Mouse (Mus musculus): ENCODE results near the gene Nt5dc3.
A peak's percentile ranks its signal among the peaks of the same experiment; 100 is the strongest.

The Nt5dc3 gene

GRCm38 (mm10) chr10:86778398-86779116 lies at the start of gene Nt5dc3:
Nt5dc3 (plus strand) TSS chr10:86779005.
- peak; percentile 93 for DNase-seq (ENCODE audit: low spot score)

DNA sequence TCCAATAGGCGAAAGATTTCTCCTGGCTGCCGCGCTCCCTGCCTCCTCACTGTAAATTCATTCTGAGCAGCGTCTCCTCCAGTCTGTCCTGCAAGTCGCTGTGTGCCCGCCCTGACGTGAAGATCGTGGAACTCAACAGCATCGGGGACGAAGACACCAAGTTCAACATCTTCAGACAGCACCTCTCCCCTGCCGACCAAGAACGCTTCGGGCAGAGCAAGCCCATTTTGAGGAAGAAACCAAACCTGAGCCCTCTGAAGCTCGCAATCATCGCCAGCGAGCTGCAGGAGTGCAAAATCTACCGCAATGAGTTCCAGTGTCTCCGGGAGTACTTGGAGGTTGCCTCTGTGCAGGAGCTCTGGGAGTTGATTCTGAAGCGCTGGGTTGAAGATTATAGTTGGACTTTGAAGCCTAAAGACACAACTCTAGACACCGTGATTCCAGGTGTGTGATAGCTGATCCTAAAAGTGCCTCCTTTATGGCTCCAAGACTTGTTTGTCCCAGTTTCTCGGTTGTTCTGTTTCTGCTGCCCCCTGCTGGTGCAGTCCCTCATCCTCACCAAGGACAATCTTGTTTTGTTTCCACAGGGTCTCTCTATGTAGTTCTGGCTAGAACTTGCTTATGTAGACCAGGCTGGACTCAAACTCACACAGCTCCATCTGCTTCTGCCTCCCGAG lies 47.8 kb upstream of the Nt5dc3 start:
- peak; percentile 75 for DNase-seq (ENCODE audit: low spot score)

DNA sequence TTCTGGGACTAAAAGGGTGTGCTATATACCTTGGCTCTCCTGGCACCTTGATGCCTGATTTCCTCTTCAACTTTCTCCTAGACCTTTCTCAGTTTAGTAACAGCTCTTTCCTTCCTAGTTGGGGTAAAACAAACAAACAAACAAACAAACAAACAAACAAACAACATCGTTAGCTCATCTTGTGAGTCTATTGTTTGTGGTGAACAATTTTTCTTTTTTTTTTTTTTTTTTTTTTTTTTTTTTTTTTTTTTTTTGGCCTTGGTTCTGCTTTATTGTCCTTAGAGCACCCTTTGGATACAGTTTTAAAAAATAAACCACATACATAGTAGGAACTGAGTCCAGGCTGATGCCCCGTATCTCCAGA lies 47.3 kb upstream of the Nt5dc3 start:
- no peak for DNase-seq (ENCODE audit: low spot score)

DNA sequence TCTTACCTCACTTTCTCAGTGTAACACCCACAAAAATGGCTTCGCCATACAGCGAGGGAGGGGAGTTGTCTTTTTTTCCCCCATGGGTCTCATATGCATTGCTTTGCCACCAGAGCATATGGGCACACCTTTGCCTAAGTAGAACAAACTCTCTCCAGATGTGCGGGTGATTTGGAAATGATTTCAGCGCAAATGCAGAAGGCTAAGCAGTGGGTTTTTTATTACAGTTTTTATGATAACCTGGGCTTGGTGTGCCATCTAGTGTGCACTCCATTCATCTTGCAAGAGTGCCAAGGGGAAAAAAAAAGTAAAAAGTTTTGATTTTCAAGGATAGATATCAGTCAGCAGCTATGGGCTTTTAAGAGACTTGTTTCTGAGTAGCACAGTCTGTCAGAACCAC lies 43.8 kb upstream of the Nt5dc3 start:
- DNase-seq (ENCODE audit: low spot score): peak; percentile 4

DNA sequence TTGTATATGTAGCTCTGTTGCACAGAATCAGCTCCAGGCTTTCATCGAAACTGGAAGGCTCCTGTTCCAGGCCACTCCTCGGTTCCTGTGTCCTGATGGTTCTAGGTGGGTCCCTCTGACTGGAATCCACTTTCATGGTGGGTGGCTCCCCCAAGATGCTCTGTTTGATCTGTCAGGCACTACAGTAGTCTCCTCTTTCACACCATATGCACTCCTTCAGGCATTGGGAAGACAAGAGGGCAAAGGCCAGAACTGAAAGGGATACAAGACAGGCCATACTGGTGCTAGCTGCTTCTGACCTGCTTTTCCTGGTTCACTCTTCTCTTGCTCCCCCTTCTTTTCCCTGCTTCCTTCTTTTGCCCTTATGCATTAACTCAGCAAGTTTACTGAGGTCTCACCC lies 35.9 kb upstream of the Nt5dc3 start:
- no peak for DNase-seq (ENCODE audit: low spot score)

GRCm38 (mm10) chr10:86744306-86744705 lies 34.5 kb upstream of the Nt5dc3 start:
- no peak for DNase-seq (ENCODE audit: low spot score)

GRCm38 (mm10) chr10:86755816-86756502 lies 22.8 kb upstream of the Nt5dc3 start:
- DNase-seq (ENCODE audit: low spot score): no peak

DNA sequence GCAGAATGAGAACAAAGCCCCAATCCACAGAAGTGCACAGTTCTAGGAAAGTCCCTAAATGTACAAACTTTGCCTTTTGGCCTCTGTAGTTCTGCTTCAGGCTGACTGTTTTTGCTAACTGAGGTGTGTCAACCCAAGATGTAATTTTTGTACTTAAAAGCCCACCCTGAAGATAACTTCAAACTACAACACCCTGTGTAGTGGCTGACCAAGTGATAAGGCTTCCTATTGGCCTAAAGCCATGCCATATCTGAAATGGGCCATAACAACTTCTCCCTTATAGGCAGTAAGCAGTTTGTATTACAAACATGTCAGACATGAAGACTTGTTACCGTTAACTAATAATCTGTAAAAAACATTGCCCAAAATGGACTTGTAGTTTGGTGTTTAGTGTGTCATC lies 21.1 kb upstream of the Nt5dc3 start:
- DNase-seq (ENCODE audit: low spot score): no peak

DNA sequence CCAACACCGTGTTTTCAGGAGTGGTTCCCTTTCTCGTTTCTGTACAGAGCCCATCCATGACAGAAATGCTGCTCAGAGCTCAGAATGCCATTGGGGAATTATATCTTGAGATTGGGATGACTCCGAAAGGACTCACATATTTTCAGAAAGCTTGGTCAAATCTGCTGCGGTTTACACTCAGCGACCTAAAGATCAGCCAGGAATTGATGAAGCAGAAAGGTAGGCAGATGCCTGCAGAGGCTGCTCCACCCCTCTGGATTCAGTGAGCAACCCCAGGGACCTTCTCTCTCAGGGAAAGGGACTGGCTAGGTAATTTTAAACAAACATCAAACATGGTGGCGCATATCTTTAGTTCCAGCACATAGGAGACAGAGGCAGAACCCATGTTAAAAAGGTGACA lies 20.6 kb upstream of the Nt5dc3 start:
- DNase-seq (ENCODE audit: low spot score): no peak

DNA sequence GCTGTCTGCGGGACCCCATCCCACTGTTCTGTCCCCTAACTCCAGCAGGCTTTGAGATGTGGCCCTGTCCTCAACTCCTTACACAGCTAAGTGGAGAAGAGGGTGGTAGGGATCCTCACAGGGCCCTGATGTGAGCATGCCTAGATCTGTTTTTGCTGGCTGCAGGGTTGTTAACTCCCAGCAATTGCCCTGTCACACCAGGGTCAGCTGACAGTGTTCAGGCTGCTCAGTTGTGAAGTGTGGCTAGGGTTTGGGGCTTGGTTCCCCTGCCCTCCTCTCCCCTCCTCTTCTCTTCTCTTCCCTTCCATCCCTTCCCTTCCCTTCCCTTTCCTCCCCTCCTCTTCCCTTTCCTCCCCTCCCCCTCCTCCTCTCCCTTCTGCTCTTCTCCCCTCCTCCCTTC lies 17.6 kb upstream of the Nt5dc3 start:
- no peak for DNase-seq (ENCODE audit: low spot score)

- DNase-seq (ENCODE audit: low spot score): no peak
Observed at GRCm38 (mm10) chr10:86761722-86762383, 17.0 kb upstream of the Nt5dc3 start.

DNA sequence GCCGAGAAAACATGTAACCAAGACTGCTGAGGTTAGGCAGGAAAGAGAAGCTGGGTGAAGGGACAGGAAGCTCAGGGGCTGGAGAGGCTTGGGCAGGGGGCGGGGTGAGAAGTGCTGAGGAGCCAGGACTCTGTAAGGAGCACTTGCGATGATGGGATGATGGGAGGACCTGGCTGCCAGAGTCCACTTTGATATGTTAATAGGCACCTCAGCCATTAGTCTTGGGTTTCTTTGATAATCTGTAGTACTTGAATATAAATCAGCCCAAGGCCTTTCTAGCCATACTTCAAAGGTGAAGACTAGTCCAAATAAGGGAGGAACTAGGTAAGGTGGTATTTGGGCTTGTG lies 16.4 kb upstream of the Nt5dc3 start:
- no peak for DNase-seq (ENCODE audit: low spot score)

- no peak for DNase-seq (ENCODE audit: low spot score)
Observed at GRCm38 (mm10) chr10:86763672-86764071, 15.1 kb upstream of the Nt5dc3 start, which contains the start of gene Gm49358. Gm49358 (plus strand) TSS chr10:86763972.

DNA sequence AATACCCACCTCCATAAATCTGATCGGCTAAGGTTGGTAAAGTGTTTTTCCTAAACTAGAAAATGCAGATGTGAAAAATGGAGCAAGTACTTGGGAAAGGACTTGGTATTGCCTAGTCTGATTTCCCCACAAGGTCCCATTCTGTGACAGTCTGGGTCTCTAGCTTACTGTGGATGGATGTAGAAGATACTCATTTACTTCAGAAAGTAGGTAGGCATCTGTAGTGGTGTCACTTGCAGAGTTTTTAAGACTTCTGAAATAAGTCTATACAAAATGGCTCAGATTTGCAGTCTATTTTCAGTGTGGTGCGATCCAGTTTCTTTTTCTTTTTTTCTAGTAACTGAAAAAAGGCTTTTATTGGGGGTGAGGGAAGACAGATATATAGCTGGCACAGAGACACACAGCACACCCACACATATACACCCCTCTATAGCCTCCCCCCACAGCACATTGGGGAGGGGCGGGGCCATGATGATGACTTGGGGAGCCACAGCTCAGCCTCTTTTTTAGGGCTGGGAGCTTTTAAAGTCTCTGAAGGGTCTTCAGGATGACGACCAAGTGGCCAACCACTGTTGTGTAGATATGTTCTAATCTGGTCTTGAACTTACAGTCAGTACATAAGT lies 13.3 kb upstream of the Nt5dc3 start:
- DNase-seq (ENCODE audit: low spot score): no peak

DNA sequence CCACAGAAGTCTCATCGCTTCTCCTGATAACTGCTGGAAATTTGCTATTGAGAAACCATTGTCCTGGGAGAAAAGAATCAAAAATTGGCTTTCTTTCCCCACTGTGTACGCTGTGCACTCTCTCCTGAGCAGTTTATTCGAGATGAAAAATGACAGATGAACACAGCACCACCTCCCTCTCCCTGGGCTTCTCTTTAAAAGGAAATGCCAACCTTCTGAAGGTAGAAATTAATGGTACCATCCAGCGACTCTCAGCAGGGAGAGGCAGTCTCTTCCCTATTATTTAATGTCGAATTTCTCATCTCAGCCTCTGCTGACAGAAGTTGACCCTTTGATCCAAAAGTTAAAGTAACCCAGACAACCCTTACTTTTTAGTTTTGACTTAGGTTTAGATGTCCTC lies 9.6 kb upstream of the Nt5dc3 start:
- DNase-seq (ENCODE audit: low spot score): no peak

DNA sequence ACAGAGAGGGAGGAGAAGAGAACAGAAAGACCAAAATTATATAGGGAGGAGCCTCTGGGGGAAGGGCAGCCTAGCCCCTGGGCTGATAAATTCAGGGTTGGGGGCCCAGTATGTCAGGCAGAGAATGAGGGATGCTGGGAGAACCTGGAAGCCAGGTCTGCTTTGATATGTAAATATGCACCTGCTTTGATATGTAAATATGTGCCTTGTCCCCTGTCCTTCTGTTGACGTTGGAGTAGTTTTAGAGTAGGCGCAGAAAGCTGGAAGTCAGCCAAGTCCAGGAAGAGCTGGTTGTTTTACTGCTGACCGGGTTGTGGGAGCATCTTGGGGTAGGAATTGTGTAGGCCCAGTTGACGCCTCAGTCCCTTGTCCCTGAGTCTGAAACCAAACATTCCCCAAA lies 9.0 kb upstream of the Nt5dc3 start:
- no peak for DNase-seq (ENCODE audit: low spot score)

GRCm38 (mm10) chr10:86771701-86772100 lies 7.1 kb upstream of the Nt5dc3 start:
- no peak for DNase-seq (ENCODE audit: low spot score)

- no peak for DNase-seq (ENCODE audit: low spot score)
Observed at GRCm38 (mm10) chr10:86772231-86772631, 6.6 kb upstream of the Nt5dc3 start.

- DNase-seq (ENCODE audit: low spot score): no peak
Observed at GRCm38 (mm10) chr10:86773360-86773759, 5.4 kb upstream of the Nt5dc3 start.

- DNase-seq (ENCODE audit: low spot score): no peak
Observed at GRCm38 (mm10) chr10:86776281-86776680, 2.5 kb upstream of the Nt5dc3 start.

DNA sequence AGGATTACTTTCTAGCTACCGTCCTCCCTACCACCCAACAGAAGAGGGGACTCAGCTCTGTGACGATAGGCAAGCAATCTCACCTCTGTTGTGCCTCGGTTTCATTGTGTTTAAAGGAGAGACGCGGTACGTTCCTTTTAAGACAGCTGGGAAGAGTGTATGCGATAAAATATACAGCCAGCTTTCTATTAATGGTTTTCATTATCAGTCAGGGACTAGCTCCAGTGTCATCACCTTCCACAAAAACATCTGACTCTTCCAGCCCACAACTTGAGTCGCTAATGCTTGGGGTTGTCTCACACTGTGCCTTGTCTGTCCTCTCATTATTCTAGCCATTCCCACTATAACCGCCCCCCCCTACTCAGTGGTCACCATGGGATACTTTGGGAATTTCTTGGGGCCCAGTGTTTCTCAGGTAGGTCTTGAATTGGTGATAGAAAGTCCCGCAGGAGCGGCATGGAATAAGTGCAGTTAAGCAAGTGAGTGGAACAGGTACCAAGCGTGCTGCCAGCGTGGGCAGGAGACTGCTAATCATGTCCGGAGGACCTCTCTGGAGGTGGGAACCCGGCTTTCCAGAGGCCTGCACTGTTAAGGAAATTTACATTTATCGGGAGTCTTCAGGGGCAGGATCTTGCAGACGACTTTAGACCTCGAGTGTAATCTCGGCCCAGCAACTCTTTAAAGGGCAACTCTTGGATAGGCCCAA lies 1.0 kb upstream of the Nt5dc3 start:
- no peak for DNase-seq (ENCODE audit: low spot score)

Data from T-cell, adult 2 months (primary cell).